Mouse (Mus musculus): ENCODE results near the gene AU015836.

DNA sequence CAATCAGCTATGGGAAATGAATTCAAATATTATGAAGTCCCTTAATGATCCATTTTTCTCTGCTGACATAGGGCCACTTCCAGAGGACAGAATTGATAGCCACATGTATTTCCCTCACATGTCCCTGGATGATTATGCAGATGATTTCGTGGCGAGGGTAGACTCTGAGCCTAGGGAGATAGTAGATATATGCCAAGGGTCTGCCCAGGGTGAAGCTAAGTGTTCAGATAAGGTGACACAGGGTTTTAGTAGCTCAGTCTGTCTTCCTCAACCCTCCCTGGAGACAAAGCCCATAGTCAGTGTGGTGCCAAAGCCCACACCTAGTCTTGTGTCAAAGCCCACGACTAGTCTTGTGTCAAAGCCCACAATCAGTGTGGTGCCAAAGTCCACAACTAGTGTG lies 13.7 kb downstream of the AU015836 start:
- no peak for TF ChIP-seq POLR2A (IDR thresholded peaks at IDR 0.05; ENCODE audit: low read depth, low read length)
- TF ChIP-seq CTCF (conservative IDR thresholded peaks at IDR 0.05; ENCODE audit: insufficient read depth, insufficient read length, low read depth, low read length): no peak

All from kidney, adult 2 months (tissue).